Mouse (Mus musculus) embryonic facial prominence, embryonic 14.5 days (tissue): ENCODE measurements at regions not wholly inside any gene's neighbourhood (a gene's known extent, or its start where the extent isn't known, plus 50 kb on each side); places are given as distances from the start of the nearest gene placed in this dataset.
"Not testable (repeated sequence)": the region's sequence is repeated elsewhere in the genome, so short reads cannot be mapped to it uniquely, and the experiment has no call there.

Experiments used
- ATAC-seq: fragments of 200-750 bp; cut with Nextera tagmentation; 2 replicates; pipeline ENCODE4 v1.8.0; 2017; ENCODE audit warnings: low read depth, moderate number of reproducible peaks, moderate TSS enrichment
- DNase-seq: peaks from one replicate; pipeline ENCODE4 v3.0.0-alpha.2; 2015; ENCODE audit warnings: low spot score
- H3K27ac ChIP-seq: fragments of 300-500 bp; sonication (generic); replicated peaks from 2 replicates; pipeline ENCODE4 v1.5.1; 2014; ENCODE audit warnings: low read depth, mild to moderate bottlenecking, low read length, moderate library complexity
- H3K27me3 ChIP-seq: fragments of 300-500 bp; sonication (generic); replicated peaks from 2 replicates; pipeline ENCODE4 v1.6.1; 2014; ENCODE audit warnings: low read length; ENCODE audit not compliant: control insufficient read depth, insufficient read depth
- H3K36me3 ChIP-seq: fragments of 300-500 bp; sonication (generic); 2 replicates; pipeline ENCODE4 v1.6.1; 2014; ENCODE audit warnings: low read length, mixed read lengths; ENCODE audit not compliant: control insufficient read depth, insufficient read depth
- H3K4me1 ChIP-seq: fragments of 300-500 bp; sonication (generic); 2 replicates; pipeline ENCODE4 v1.6.1; 2014; ENCODE audit warnings: antibody characterized with exemption, low read length; ENCODE audit not compliant: control insufficient read depth, insufficient read depth
- H3K4me2 ChIP-seq: fragments of 300-500 bp; sonication (generic); 2 replicates; pipeline ENCODE4 v1.6.1; 2014; ENCODE audit warnings: low read depth, mild to moderate bottlenecking, low read length, moderate library complexity, mixed read lengths
- H3K4me3 ChIP-seq: fragments of 300-500 bp; sonication (generic); 2 replicates; pipeline ENCODE4 v1.5.1; 2014; ENCODE audit warnings: low read depth, mild to moderate bottlenecking, low read length
- H3K9ac ChIP-seq: fragments of 300-500 bp; sonication (generic); 2 replicates; pipeline ENCODE4 v1.6.1; 2014; ENCODE audit warnings: low read depth, mild to moderate bottlenecking, low read length, moderate library complexity, mixed read lengths
- H3K9me3 ChIP-seq: fragments of 300-500 bp; sonication (generic); 2 replicates; pipeline ENCODE4 v1.6.1; 2016; ENCODE audit warnings: low read length; ENCODE audit not compliant: control insufficient read depth
- whole genome bisulfite sequencing: fragments of 180-500 bp; shearing (Covaris S2); extraction: QIAGEN DNeasy Blood & Tissue Kit; methylation state at CpG from one replicate; pipeline ENCODE4 v1.1.7; 2014; 5-methylcytosine and 5-hydroxymethylcytosine counted together

DNA sequence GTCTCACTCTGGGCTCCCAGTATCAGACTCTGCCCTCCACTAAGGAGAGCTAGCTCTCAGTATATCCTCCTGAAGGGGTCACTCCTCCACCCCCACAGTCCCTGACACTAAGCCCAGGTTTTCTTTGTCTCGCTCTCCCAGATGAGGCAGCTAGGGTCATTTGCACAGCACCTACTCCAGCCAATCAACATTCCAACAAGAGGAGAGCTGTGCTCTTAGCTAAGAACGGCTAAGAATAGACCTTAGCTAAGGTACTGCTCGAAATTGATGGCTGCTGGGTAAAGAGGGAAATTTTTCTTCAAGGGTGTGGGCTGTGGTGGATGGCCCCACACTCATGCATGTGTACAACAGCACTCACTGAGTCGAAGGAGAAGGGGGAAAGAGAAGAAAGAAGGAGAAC lies 86.3 kb upstream of the Nt5e start:
- 21% methylated on average over 4 of the region's 4 CpGs for WGBS
- no peaks in the 10 kb centered on the region for H3K4me1 ChIP-seq
- H3K36me3 ChIP-seq: no peaks in the 10 kb centered on the region
- no peak overlapping the region for H3K27ac ChIP-seq
- 0 out of 2 replicates have a peak overlapping the region, but pooled peaks have one; percentile 62 for H3K9ac ChIP-seq
- H3K9me3 ChIP-seq: no peaks in the 10 kb centered on the region
- peak overlapping the region; percentile 71 for H3K4me2 ChIP-seq
- H3K4me3 ChIP-seq: peak overlapping the region; percentile 41; the same call in 1 of the 2 replicates
- H3K27me3 ChIP-seq: no peaks in the 10 kb centered on the region
- ATAC-seq (no peak), DNase-seq (no peak)

GRCm38 (mm10) chr9:88241203-88241995 lies 85.6 kb upstream of the Nt5e start:
- WGBS: 6% methylated on average over 18 of the region's 18 CpGs
- Histone ChIP-seq H3K27me3 (no peaks in the 10 kb centered on the region), H3K9ac (peak overlapping the region; percentile 62)

GRCm38 (mm10) chr9:88242530-88242929 lies 84.5 kb upstream of the Nt5e start:
- ATAC-seq (no peak), DNase-seq (no peak)
- WGBS: 89% methylated on average over 7 of the region's 7 CpGs
- no peaks in the 10 kb centered on the region for H3K4me1 ChIP-seq
- H3K9ac ChIP-seq: no peak overlapping the region
- H3K36me3 ChIP-seq: no peaks in the 10 kb centered on the region
- H3K9me3 ChIP-seq: no peaks in the 10 kb centered on the region
- no peak overlapping the region for H3K4me2 ChIP-seq
- no peaks in the 10 kb centered on the region for H3K27me3 ChIP-seq
- no peak overlapping the region for H3K4me3 ChIP-seq
- no peak overlapping the region for H3K27ac ChIP-seq

More at GRCm38 (mm10) chr9:88241203-88241995, 85.6 kb upstream of the Nt5e start:
- Histone ChIP-seq H3K4me1 (no peaks in the 10 kb centered on the region), H3K4me2 (peak overlapping the region; percentile 71), H3K9me3 (no peaks in the 10 kb centered on the region), H3K4me3 (peak overlapping the region; percentile 41), H3K36me3 (no peaks in the 10 kb centered on the region), H3K27ac (no peak overlapping the region)
- ATAC-seq: peak; percentile 95
- DNase-seq: peak; percentile 94

DNA sequence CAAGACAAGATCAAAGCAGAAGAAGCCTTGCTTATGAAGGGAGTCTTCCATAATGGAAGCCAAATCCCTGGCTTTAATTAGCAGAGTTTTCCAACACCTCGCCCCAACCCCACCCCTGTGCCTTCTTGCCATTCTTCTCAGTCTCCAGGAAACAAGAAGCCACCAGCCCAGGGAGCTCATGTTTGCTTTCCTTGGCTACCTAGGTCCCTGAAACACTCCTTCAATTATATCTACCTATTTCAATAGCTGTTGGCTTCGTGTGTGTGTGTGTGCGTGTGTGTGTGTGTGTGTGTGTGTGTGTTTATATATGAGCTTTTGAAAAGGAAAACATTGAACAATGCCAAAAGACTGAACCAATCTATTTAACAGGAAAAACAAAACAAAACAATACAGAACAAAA lies 82.5 kb upstream of the Nt5e start:
- ATAC-seq (no peak), DNase-seq (no peak)
- no peak overlapping the region for H3K27ac ChIP-seq
- no peaks in the 10 kb centered on the region for H3K36me3 ChIP-seq
- H3K4me2 ChIP-seq: no peak overlapping the region
- H3K9ac ChIP-seq: no peak overlapping the region
- H3K4me3 ChIP-seq: no peak overlapping the region
- no peaks in the 10 kb centered on the region for H3K4me1 ChIP-seq
- no peaks in the 10 kb centered on the region for H3K9me3 ChIP-seq
- no peaks in the 10 kb centered on the region for H3K27me3 ChIP-seq
- 61% methylated on average over 3 of the region's 3 CpGs for WGBS

GRCm38 (mm10) chr9:88255948-88256347 lies 71.0 kb upstream of the Nt5e start:
- DNase-seq (no peak), ATAC-seq (no peak)
- Histone ChIP-seq H3K4me2 (no peak overlapping the region), H3K9ac (no peak overlapping the region), H3K9me3 (no peaks in the 10 kb centered on the region), H3K4me3 (no peak overlapping the region), H3K27me3 (no peaks in the 10 kb centered on the region), H3K27ac (no peak overlapping the region), H3K4me1 (no peaks in the 10 kb centered on the region), H3K36me3 (no peaks in the 10 kb centered on the region)
- WGBS: 70% methylated on average over 7 of the region's 7 CpGs

DNA sequence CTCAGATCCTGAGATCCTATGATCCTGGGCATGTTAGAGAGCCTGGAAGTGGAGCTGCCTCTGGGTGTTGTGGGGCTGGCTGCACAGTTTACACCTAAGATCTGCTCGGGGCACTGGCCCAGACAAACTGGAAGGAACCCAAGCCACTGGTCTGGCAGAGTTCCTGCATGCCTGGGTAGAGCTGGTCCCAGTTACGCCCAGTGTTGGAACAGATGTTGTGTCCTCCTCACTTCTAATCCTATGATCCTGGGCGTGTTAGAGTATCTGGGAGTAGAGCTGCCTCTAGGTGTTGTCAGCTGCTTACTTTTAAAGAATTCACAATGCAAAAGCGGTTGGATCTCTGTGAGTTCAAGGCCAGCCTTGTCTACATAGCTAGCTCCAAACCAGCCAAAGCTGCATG lies 67.4 kb upstream of the Nt5e start:
- no peak for ATAC-seq
- no peaks in the 10 kb centered on the region for H3K4me1 ChIP-seq
- WGBS: 78% methylated on average over 4 of the region's 4 CpGs

GRCm38 (mm10) chr9:88260072-88260635 lies 66.8 kb upstream of the Nt5e start:
- no peak for DNase-seq
- Histone ChIP-seq H3K4me2 (no peak overlapping the region), H3K27ac (no peak overlapping the region), H3K4me1 (no peaks in the 10 kb centered on the region), H3K4me3 (no peak overlapping the region), H3K27me3 (no peaks in the 10 kb centered on the region), H3K36me3 (no peaks in the 10 kb centered on the region), H3K9me3 (no peaks in the 10 kb centered on the region), H3K9ac (no peak overlapping the region)
- ATAC-seq: no peak
- WGBS: 71% methylated on average over 2 of the region's 2 CpGs

More for the DNA sequence above, 67.4 kb upstream of the Nt5e start:
- H3K36me3 ChIP-seq: no peaks in the 10 kb centered on the region
- no peaks in the 10 kb centered on the region for H3K27me3 ChIP-seq
- no peaks in the 10 kb centered on the region for H3K9me3 ChIP-seq
- no peak overlapping the region for H3K27ac ChIP-seq
- H3K4me2 ChIP-seq: no peak overlapping the region
- no peak overlapping the region for H3K4me3 ChIP-seq
- H3K9ac ChIP-seq: no peak overlapping the region
- DNase-seq: no peak

DNA sequence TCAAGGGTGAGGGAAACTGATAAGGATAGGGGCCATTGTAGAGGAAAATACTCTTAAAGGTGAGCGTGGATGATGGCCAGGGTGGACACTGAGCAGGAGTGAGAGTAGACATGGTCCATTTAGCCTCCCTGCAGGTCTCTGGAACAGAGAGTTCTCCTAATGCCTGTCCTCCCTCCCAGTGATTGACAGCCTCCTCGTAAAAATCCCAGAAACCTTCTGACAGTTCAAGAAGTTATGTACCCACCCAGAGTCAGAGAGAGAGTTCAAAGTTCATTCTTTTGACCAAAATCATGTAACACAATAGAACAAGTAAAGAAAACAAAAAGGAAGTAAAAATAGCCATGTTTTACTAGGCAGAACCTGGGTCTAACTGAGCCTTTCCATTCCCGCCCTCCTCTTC lies 64.5 kb upstream of the Nt5e start:
- Histone ChIP-seq H3K9ac (no peak overlapping the region), H3K27ac (no peak overlapping the region), H3K4me2 (no peak overlapping the region), H3K36me3 (no peaks in the 10 kb centered on the region), H3K4me1 (no peaks in the 10 kb centered on the region), H3K9me3 (no peaks in the 10 kb centered on the region), H3K4me3 (no peak overlapping the region), H3K27me3 (no peaks in the 10 kb centered on the region)
- no peak for ATAC-seq
- DNase-seq: no peak
- 73% methylated on average over 3 of the region's 3 CpGs for WGBS

DNA sequence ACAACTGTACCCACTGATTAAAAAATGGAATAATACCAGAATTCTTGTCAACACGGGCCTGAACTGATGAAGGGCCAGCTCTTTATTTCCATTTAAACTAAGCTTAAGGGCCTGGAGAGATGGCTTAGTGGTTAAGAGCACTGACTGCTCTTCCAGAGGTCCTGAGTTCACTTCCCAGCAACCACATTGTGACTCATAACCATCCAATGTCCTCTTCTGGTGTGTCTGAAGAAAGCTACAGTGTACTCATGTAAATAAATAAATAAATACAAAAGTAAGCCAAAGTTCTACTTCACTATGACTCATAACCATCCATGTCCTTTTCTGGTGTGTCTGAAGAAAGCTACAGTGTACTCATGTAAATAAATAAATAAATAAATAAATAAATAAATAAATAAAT lies 60.7 kb upstream of the Nt5e start:
- not testable (repeated sequence) for H3K4me1 ChIP-seq, H3K4me2 ChIP-seq, ATAC-seq, H3K36me3 ChIP-seq, H3K4me3 ChIP-seq, H3K9ac ChIP-seq, H3K27me3 ChIP-seq, DNase-seq, H3K9me3 ChIP-seq, H3K27ac ChIP-seq
- WGBS: 77% methylated on average over 1 of the region's 1 CpGs
